Mouse (Mus musculus): ENCODE data around the gene Macrod1. TPM values are rescaled to one million over a fixed set of nuclear protein-coding genes. Genes with fewer than 3 reads are reported as not detected.
A peak's percentile ranks its signal among the peaks of the same experiment; 100 is the strongest.

Macrod1 gene
- polyA plus RNA-seq, 1 experiment from 2014 or later = 8.3 TPM

- Histone ChIP-seq H3K4me1 (ENCODE audit: control insufficient read depth, insufficient read depth, low read length) (peaks cover 41% of the 10 kb centered on the region), H3K36me3 (ENCODE audit: control insufficient read depth, insufficient read depth, low read length) (no peaks in the 10 kb centered on the region), H3K4me3 (ENCODE audit: low read depth, low read length) (no peak overlapping the region), H3K27me3 (ENCODE audit: control insufficient read depth, insufficient read depth, low read length) (no peaks in the 10 kb centered on the region), H3K27ac (ENCODE audit: low read length) (no peak overlapping the region), H3K9me3 (ENCODE audit: control insufficient read depth, low read depth, low read length) (no peaks in the 10 kb centered on the region), H3K9ac (replicated peaks; ENCODE audit: low read depth, low read length) (no peak overlapping the region), H3K4me2 (replicated peaks; ENCODE audit: low read depth, low read length) (no peak overlapping the region)
- ATAC-seq (ENCODE audit: insufficient number of reproducible peaks, insufficient read depth, low FRiP score, low read depth) = no peak
- WGBS = 48% methylated on average over 11 of the region's 11 CpGs
Measured at GRCm38 (mm10) chr19:7130317-7130716, 73.7 kb downstream of the Macrod1 start.

- no peaks in the 10 kb centered on the region for H3K9me3 ChIP-seq (ENCODE audit: control insufficient read depth, low read depth, low read length)
- H3K4me2 ChIP-seq (replicated peaks; ENCODE audit: low read depth, low read length) = no peak overlapping the region
- H3K9ac ChIP-seq (replicated peaks; ENCODE audit: low read depth, low read length) = no peak overlapping the region
- peaks cover 60% of the 10 kb centered on the region for H3K4me1 ChIP-seq (ENCODE audit: control insufficient read depth, insufficient read depth, low read length)
- WGBS = 86% methylated on average over 9 of the region's 9 CpGs
- no peak for ATAC-seq (ENCODE audit: insufficient number of reproducible peaks, insufficient read depth, low FRiP score, low read depth)
- no peak overlapping the region; the same call in 1 of the 2 replicates for H3K27ac ChIP-seq (ENCODE audit: low read length)
- H3K4me3 ChIP-seq (ENCODE audit: low read depth, low read length) = no peak overlapping the region
- no peaks in the 10 kb centered on the region for H3K36me3 ChIP-seq (ENCODE audit: control insufficient read depth, insufficient read depth, low read length)
- no peaks in the 10 kb centered on the region for H3K27me3 ChIP-seq (ENCODE audit: control insufficient read depth, insufficient read depth, low read length)
Measured at GRCm38 (mm10) chr19:7133436-7133835, 76.8 kb downstream of the Macrod1 start.

- Histone ChIP-seq H3K4me2 (replicated peaks; ENCODE audit: low read depth, low read length) (0 out of 2 replicates have a peak overlapping the region, but pooled peaks have one; percentile 11), H3K4me1 (ENCODE audit: control insufficient read depth, insufficient read depth, low read length) (peaks cover 69% of the 10 kb centered on the region), H3K9me3 (ENCODE audit: control insufficient read depth, low read depth, low read length) (no peaks in the 10 kb centered on the region), H3K9ac (replicated peaks; ENCODE audit: low read depth, low read length) (no peak overlapping the region), H3K27me3 (ENCODE audit: control insufficient read depth, insufficient read depth, low read length) (no peaks in the 10 kb centered on the region), H3K27ac (ENCODE audit: low read length) (peak overlapping the region; percentile 89), H3K4me3 (ENCODE audit: low read depth, low read length) (no peak overlapping the region), H3K36me3 (ENCODE audit: control insufficient read depth, insufficient read depth, low read length) (no peaks in the 10 kb centered on the region)
- peak; percentile 20; the same call in 1 of the 2 replicates for ATAC-seq (ENCODE audit: insufficient number of reproducible peaks, insufficient read depth, low FRiP score, low read depth)
- WGBS = 20% methylated on average over 17 of the region's 17 CpGs
Measured at GRCm38 (mm10) chr19:7134631-7135091, 78.1 kb downstream of the Macrod1 start.

GRCm38 (mm10) chr19:7135525-7135924 lies 78.9 kb downstream of the Macrod1 start:
- H3K36me3 ChIP-seq (ENCODE audit: control insufficient read depth, insufficient read depth, low read length) = no peaks in the 10 kb centered on the region
- ATAC-seq (ENCODE audit: insufficient number of reproducible peaks, insufficient read depth, low FRiP score, low read depth) = peak; percentile 57; the same call in 1 of the 2 replicates
- H3K9ac ChIP-seq (replicated peaks; ENCODE audit: low read depth, low read length) = no peak overlapping the region
- WGBS = 6% methylated on average over 8 of the region's 9 CpGs
- H3K27me3 ChIP-seq (ENCODE audit: control insufficient read depth, insufficient read depth, low read length) = no peaks in the 10 kb centered on the region
- no peak overlapping the region; the same call in 1 of the 2 replicates for H3K4me2 ChIP-seq (replicated peaks; ENCODE audit: low read depth, low read length)
- no peaks in the 10 kb centered on the region for H3K9me3 ChIP-seq (ENCODE audit: control insufficient read depth, low read depth, low read length)
- H3K4me3 ChIP-seq (ENCODE audit: low read depth, low read length) = no peak overlapping the region
- peak overlapping the region; percentile 89 for H3K27ac ChIP-seq (ENCODE audit: low read length)
- peaks cover 65% of the 10 kb centered on the region for H3K4me1 ChIP-seq (ENCODE audit: control insufficient read depth, insufficient read depth, low read length)

GRCm38 (mm10) chr19:7136016-7136415 lies 79.4 kb downstream of the Macrod1 start:
- Histone ChIP-seq H3K36me3 (ENCODE audit: control insufficient read depth, insufficient read depth, low read length) (no peaks in the 10 kb centered on the region), H3K27ac (ENCODE audit: low read length) (peak overlapping the region; percentile 89), H3K4me1 (ENCODE audit: control insufficient read depth, insufficient read depth, low read length) (peaks cover 61% of the 10 kb centered on the region), H3K9me3 (ENCODE audit: control insufficient read depth, low read depth, low read length) (no peaks in the 10 kb centered on the region), H3K27me3 (ENCODE audit: control insufficient read depth, insufficient read depth, low read length) (no peaks in the 10 kb centered on the region), H3K9ac (replicated peaks; ENCODE audit: low read depth, low read length) (0 out of 2 replicates have a peak overlapping the region, but pooled peaks have one; percentile 0), H3K4me3 (ENCODE audit: low read depth, low read length) (no peak overlapping the region), H3K4me2 (replicated peaks; ENCODE audit: low read depth, low read length) (no peak overlapping the region)
- peak; percentile 62 for ATAC-seq (ENCODE audit: insufficient number of reproducible peaks, insufficient read depth, low FRiP score, low read depth)
- 16% methylated on average over 9 of the region's 9 CpGs for WGBS

- Histone ChIP-seq H3K4me3 (ENCODE audit: low read depth, low read length) (no peak overlapping the region), H3K9ac (replicated peaks; ENCODE audit: low read depth, low read length) (no peak overlapping the region), H3K27ac (ENCODE audit: low read length) (peak overlapping the region; percentile 89), H3K4me2 (replicated peaks; ENCODE audit: low read depth, low read length) (no peak overlapping the region), H3K4me1 (ENCODE audit: control insufficient read depth, insufficient read depth, low read length) (peaks cover 57% of the 10 kb centered on the region), H3K36me3 (ENCODE audit: control insufficient read depth, insufficient read depth, low read length) (no peaks in the 10 kb centered on the region), H3K9me3 (ENCODE audit: control insufficient read depth, low read depth, low read length) (no peaks in the 10 kb centered on the region), H3K27me3 (ENCODE audit: control insufficient read depth, insufficient read depth, low read length) (no peaks in the 10 kb centered on the region)
- WGBS = 41% methylated on average over 14 of the region's 14 CpGs
- ATAC-seq (ENCODE audit: insufficient number of reproducible peaks, insufficient read depth, low FRiP score, low read depth) = no peak
Measured at GRCm38 (mm10) chr19:7136714-7137498, 80.3 kb downstream of the Macrod1 start.

GRCm38 (mm10) chr19:7138327-7138726 lies 81.7 kb downstream of the Macrod1 start:
- Histone ChIP-seq H3K4me3 (ENCODE audit: low read depth, low read length) (no peak overlapping the region), H3K4me2 (replicated peaks; ENCODE audit: low read depth, low read length) (no peak overlapping the region), H3K9me3 (ENCODE audit: control insufficient read depth, low read depth, low read length) (no peaks in the 10 kb centered on the region), H3K9ac (replicated peaks; ENCODE audit: low read depth, low read length) (no peak overlapping the region), H3K27me3 (ENCODE audit: control insufficient read depth, insufficient read depth, low read length) (no peaks in the 10 kb centered on the region), H3K27ac (ENCODE audit: low read length) (peak overlapping the region; percentile 15; the same call in 1 of the 2 replicates), H3K36me3 (ENCODE audit: control insufficient read depth, insufficient read depth, low read length) (no peaks in the 10 kb centered on the region), H3K4me1 (ENCODE audit: control insufficient read depth, insufficient read depth, low read length) (peaks cover 66% of the 10 kb centered on the region)
- ATAC-seq (ENCODE audit: insufficient number of reproducible peaks, insufficient read depth, low FRiP score, low read depth) = no peak
- WGBS = 49% methylated on average over 14 of the region's 14 CpGs

- ATAC-seq (ENCODE audit: insufficient number of reproducible peaks, insufficient read depth, low FRiP score, low read depth) = no peak
- no peaks in the 10 kb centered on the region for H3K36me3 ChIP-seq (ENCODE audit: control insufficient read depth, insufficient read depth, low read length)
- H3K4me2 ChIP-seq (replicated peaks; ENCODE audit: low read depth, low read length) = no peak overlapping the region
- H3K4me1 ChIP-seq (ENCODE audit: control insufficient read depth, insufficient read depth, low read length) = peaks cover 64% of the 10 kb centered on the region
- 65% methylated on average over 4 of the region's 4 CpGs for WGBS
- no peaks in the 10 kb centered on the region for H3K27me3 ChIP-seq (ENCODE audit: control insufficient read depth, insufficient read depth, low read length)
- no peak overlapping the region for H3K4me3 ChIP-seq (ENCODE audit: low read depth, low read length)
- H3K9ac ChIP-seq (replicated peaks; ENCODE audit: low read depth, low read length) = no peak overlapping the region
- H3K9me3 ChIP-seq (ENCODE audit: control insufficient read depth, low read depth, low read length) = no peaks in the 10 kb centered on the region
- H3K27ac ChIP-seq (ENCODE audit: low read length) = no peak overlapping the region
Measured at GRCm38 (mm10) chr19:7139321-7139720, 82.7 kb downstream of the Macrod1 start.
